ENCODE assay signal across 8 mouse cellular contexts in genomic region chr12:98347550-98348318, GRCm38 (mm10).
A peak's percentile ranks its signal among the peaks of the same experiment; 100 is the strongest.
DNase-seq lines count a peak whose midpoint lies in the region; ATAC-seq lines count a peak whose summit lies in the region.

No protein-coding gene starts in this region.

- 69% methylated on average over 13 of the region's 13 CpGs for WGBS in heart, embryonic 10.5 days

- H3K36me3 ChIP-seq in heart, embryonic 10.5 days: no peaks in the 10 kb centered on the region

- no peaks in the 10 kb centered on the region for H3K27me3 ChIP-seq in heart, embryonic 10.5 days (ENCODE audit: insufficient read depth, poor library complexity, severe bottlenecking)

- no peak overlapping the region for H3K4me3 ChIP-seq in heart, embryonic 10.5 days

- ATAC-seq in megakaryocyte-erythroid progenitor cell, adult 5-6 weeks (replicated peaks; ENCODE audit: low FRiP score, low TSS enrichment, poor library complexity, severe bottlenecking): peak; percentile 67
- ATAC-seq in activated CD4-positive, CD25-positive, alpha-beta regulatory T cell, adult 4 months: no peak

- no peaks in the 10 kb centered on the region for H3K9me3 ChIP-seq in heart, embryonic 10.5 days

- H3K4me1 ChIP-seq in heart, embryonic 10.5 days: no peaks in the 10 kb centered on the region

- DNase-seq in heart, adult 11 months: peak; percentile 75
- DNase-seq in heart, embryonic 10.5 days (ENCODE audit: low spot score): no peak
- DNase-seq in testis, postnatal 10 days (ENCODE audit: low spot score): peak; percentile 59
- DNase-seq in testis, postnatal 14 days (ENCODE audit: low spot score): no peak
- DNase-seq in cerebellum, adult 11 months: peak; percentile 58
- peak; percentile 22 to 35 for DNase-seq in heart, postnatal 36 days

- H3K27ac ChIP-seq in heart, embryonic 10.5 days: no peak overlapping the region

- intact Hi-C loops in heart, postnatal 36 days (cut with DNase I): loop anchor here (2.0 kb wide), 2 partner anchors 67 to 135 kb away; no protein-coding TSS in a partner anchor

Comparison
In these comparisons a context has a peak if more than half of its experiments do, and no peak if none do; other contexts are left out.
1. DNase-seq: peak in heart, adult 11 months (single experiment), testis, postnatal 10 days (single experiment), cerebellum, adult 11 months (single experiment) and heart, postnatal 36 days (2 of 2); none in heart, embryonic 10.5 days (single experiment) and testis, postnatal 14 days (single experiment).